Mouse (Mus musculus) left cerebral cortex, adult 2 months (tissue): Measurements from ENCODE around the gene Eci1. TPM values are rescaled to one million over a fixed set of nuclear protein-coding genes. Genes with fewer than 3 reads are reported as not detected.

Experiments used
- DNase-seq, 2 experiments: peaks; one replicate each; pipeline ENCODE4 v3.0.0; 2021 to 2022; ENCODE audit warnings: low spot score in 2 of 2, mixed read lengths in 1 of 2; ENCODE audit errors: extremely low spot score in 1 of 2
- H3K27ac ChIP-seq: fragments of 200-600 bp; 2 replicates; pipeline ENCODE4 v1.8.1; 2022
- H3K4me3 ChIP-seq: fragments of 200-600 bp; 2 replicates; pipeline ENCODE4 v1.8.1; 2022
- CTCF ChIP-seq: fragments of 200-600 bp; IDR thresholded peaks from 2 replicates; pipeline ENCODE4 v1.8.1; 2022; ENCODE audit warnings: antibody characterized with exemption, mild to moderate bottlenecking, moderate library complexity
- intact Hi-C: fragments of 180-260 bp; cut with DNase I; formaldehyde crosslinking; loops from one replicate; pipeline ENCODE4 v1.15.1; 2025
- long read RNA-seq, 2 experiments: library from polyadenylated mRNA; stranded (forward); transcript quantifications; one replicate each; pipeline ENCODE4 v2.0.0; 2021; ENCODE audit warnings: borderline mapping rate in 2 of 2
- total RNA-seq, 2 experiments: library from RNA; stranded (reverse); gene quantifications; 2 replicates each; pipeline ENCODE4 v1.2.3; 2021

The Eci1 gene
- 10 to 100 TPM; 24.4 to 26.2 TPM for total RNA-seq
- long read RNA-seq, experiment 1, transcript Eci1-205 (7 exons, 1,137 nt) = major isoform, 10 of 13 reads
- long read RNA-seq, experiment 1, partial matches to known transcripts = 3 of 13 reads
- long read RNA-seq, experiment 1, other reads (novel, unspliced or antisense) = 0 of 13 reads
- long read RNA-seq, experiment 2, transcript Eci1-205 (7 exons, 1,137 nt) = major isoform, 9 of 9 reads
- long read RNA-seq, experiment 2, partial matches to known transcripts = 0 of 9 reads
- long read RNA-seq, experiment 2, other reads (novel, unspliced or antisense) = 0 of 9 reads

- DNase-seq = peak; percentile 86 to 87
- Histone ChIP-seq H3K27ac (peak within 1 kb of the TSS; percentile 84), H3K4me3 (peak within 1 kb of the TSS; percentile 76)
- TF ChIP-seq CTCF = no peak
- intact Hi-C loops = no loop called here
Measured at GRCm38 (mm10) chr17:24426471-24427169, at the start of gene Eci1. TSS of gene Eci1 (plus strand) at chr17:24426641.

DNA sequence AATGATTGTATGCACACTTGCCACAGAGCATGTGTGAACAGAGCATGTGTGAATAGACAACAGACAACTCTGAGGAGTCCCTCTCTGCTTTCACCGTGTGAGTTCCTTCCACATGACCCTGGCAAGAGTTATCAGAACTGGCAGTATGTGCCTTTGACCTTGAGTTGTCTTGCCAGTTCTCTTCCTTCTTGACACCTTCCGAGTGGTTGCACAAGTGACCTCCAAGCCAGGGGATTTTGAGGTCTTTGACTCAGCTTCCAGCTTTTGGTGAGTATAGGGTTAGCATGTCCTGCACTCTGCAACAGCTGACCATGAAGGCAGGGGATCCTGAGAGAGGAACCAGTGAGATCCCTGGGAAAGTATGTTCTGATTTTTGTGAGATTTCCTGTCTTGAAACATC is 47.9 kb upstream of the Eci1 start:
- no peak for TF ChIP-seq CTCF
- intact Hi-C loops = no loop called here
- H3K4me3 ChIP-seq = no peak overlapping the region
- DNase-seq = no peak
- H3K27ac ChIP-seq = no peak overlapping the region

- H3K4me3 ChIP-seq = no peak overlapping the region
- no peak for TF ChIP-seq CTCF
- no peak for DNase-seq
- H3K27ac ChIP-seq = no peak overlapping the region
- intact Hi-C loops = no loop called here
Measured at GRCm38 (mm10) chr17:24383789-24384188, 42.7 kb upstream of the Eci1 start.

DNA sequence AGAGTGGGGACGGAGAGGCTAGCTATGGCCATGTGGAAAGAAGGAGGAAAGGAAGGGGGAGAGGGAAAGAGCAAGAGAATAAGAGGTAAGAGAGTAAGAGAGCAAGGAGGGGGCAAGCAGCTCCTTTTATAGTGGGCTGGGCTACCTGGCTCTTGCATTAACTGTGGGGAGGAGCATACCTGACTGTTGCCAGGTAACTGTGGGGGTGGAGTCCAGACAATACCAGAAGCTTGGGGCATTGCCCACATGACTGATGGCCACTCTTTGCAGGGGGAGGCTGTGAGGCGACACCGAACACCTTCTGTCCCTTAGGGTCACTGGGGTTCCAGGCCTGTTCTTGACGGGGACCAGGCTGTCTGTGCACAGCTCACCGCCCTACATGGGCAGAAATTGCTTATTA is 37.7 kb upstream of the Eci1 start:
- no peak for DNase-seq
- Histone ChIP-seq H3K27ac (no peak overlapping the region), H3K4me3 (no peak overlapping the region)
- intact Hi-C loops = no loop called here
- no peak for TF ChIP-seq CTCF

GRCm38 (mm10) chr17:24389865-24390264 is 36.6 kb upstream of the Eci1 start:
- peak; percentile 47 to 49 for DNase-seq
- intact Hi-C loops = loop anchor here (2.0 to 5.0 kb wide), 2 partner anchors 218 to 237 kb away; no protein-coding TSS in a partner anchor
- peak; percentile 71 for TF ChIP-seq CTCF
- Histone ChIP-seq H3K27ac (no peak overlapping the region), H3K4me3 (no peak overlapping the region)

GRCm38 (mm10) chr17:24391149-24391548 is 35.3 kb upstream of the Eci1 start:
- DNase-seq = no peak
- intact Hi-C loops = loop anchor here (2.0 to 5.0 kb wide), 2 partner anchors 219 to 238 kb away; no protein-coding TSS in a partner anchor
- H3K27ac ChIP-seq = no peak overlapping the region
- peak; percentile 57 for TF ChIP-seq CTCF
- H3K4me3 ChIP-seq = no peak overlapping the region

DNA sequence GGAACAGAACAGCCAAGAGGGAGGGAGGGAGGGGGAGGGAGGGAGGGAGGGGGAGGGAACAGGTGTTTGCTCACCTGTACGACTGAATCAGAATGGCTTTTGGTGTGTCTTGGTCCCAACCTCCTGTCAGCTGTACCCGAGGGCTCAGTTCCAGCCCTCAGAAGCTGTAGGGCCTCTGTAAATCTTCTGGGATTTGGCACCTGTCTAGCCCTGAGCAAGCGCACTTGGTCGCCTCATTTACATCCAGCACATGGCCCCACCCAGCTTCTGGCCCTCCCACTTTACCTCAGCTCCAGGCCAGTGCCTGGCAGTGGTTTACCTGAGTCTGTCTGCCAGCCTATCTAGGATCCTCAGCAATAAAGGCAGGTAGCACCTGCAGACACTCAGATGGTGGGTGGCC is 32.9 kb upstream of the Eci1 start:
- no peak for DNase-seq
- intact Hi-C loops = loop anchor here (5.0 kb wide), 1 partner anchor 221 kb away; no protein-coding TSS in a partner anchor
- H3K27ac ChIP-seq = no peak overlapping the region
- H3K4me3 ChIP-seq = no peak overlapping the region
- no peak for TF ChIP-seq CTCF

DNA sequence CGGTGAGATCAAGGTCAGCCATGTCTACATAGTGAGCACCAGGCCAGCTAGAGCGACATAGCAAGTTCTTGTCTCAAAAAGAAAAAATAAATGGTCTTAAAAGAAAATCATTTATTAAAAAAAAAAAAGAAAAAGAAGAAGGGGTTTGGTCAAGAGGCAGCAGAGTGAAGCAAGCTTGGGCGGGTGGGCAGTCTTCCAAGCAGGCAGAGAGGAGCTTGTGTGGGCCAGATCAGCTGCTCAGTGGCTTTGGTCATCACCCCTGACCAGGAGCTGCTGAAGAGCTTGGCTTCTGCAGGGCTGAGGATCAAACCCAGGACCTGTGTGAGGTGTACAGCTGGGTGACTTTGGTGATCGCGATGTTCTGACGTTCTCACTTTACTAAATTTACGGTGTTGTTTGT is 32.0 kb upstream of the Eci1 start:
- no peak for TF ChIP-seq CTCF
- intact Hi-C loops = loop anchor here (5.0 kb wide), 1 partner anchor 222 kb away; no protein-coding TSS in a partner anchor
- no peak overlapping the region for H3K4me3 ChIP-seq
- DNase-seq = no peak
- H3K27ac ChIP-seq = no peak overlapping the region

DNA sequence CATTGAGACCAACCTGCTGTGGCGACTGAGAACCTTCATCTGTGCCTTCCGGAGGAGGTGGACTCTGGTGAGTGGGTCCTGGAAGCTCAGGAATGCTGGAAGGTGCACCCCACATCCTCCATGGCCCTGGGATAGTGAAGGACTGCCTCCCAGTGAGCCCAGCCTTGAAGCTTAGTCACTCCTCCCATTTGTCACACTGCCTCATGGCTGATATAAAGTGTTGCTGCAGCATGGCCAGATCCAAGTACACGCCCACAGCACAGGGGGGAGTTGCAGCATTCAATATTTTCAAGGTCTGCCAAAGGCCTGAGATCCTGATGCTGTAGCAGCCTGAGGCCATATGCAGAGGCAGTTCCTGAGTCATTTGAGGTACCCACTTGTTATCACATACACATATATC is 24.1 kb upstream of the Eci1 start:
- DNase-seq = no peak
- intact Hi-C loops = no loop called here
- Histone ChIP-seq H3K27ac (no peak overlapping the region), H3K4me3 (no peak overlapping the region)
- TF ChIP-seq CTCF = no peak

DNA sequence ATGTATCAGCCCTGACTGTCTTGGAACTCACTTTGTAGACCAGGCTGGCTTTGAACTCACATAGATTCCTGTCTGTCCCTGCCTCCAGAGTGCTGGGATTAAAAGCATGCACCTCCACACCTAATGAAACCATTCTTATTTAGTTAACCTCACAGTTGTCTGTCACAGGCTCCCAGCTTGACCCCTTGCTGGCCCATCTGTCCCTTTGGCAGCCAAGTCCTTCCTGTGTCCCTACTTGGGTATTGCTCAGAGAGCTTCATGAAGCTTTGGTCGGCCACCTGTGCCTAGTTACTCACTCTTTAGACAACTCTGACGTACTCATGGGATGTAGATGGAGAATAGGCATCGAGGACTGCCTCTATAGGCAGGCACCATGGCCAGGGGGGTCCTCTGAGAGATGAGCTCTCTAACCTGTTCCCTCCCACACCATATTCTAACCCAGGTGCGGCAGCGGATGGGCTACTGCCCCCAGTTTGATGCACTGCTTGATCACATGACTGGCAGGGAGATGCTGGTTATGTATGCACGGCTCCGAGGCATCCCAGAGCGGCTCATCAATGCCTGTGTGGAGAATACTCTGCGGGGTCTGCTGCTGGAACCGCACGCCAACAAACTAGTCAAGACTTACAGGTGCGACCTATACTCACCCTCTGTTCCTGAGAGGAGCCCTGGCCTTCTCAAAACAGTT is 19.2 kb upstream of the Eci1 start:
- no peak for TF ChIP-seq CTCF
- intact Hi-C loops = no loop called here

DNA sequence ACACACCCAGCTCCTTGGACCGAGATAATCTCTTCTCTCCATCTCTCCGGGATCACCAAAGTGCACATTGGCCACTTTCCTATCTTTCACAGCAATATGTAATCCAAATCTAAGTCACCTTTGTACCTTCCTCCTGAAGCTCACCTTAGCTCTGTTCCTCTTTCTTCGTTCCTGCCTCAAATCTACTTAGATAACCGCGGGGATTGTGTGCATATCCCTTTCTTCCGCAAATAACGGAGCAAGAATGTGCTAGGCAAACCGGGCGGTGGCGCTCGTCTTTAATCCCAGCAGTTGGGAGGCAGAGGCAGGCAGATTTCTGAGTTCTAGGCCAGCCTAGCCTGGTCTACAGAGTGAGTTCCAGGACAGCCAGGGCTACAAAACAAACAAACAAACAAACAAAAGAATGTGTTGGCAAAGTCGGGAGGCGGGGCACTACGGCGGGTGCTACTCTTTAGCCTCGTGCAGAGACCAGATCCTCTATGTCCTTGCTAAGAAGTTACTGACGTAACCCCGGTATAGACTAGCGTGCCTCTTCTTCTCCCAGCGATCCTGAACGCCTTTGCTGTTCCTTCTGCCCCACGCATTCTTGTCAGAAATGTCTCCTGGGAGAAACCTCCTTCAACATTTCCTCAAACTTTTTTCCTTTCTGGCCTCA is 12.8 kb upstream of the Eci1 start:
- no peak for DNase-seq
- TF ChIP-seq CTCF = no peak
- intact Hi-C loops = loop anchor here (5.0 kb wide), 1 partner anchor 241 kb away; no protein-coding TSS in a partner anchor
- H3K4me3 ChIP-seq = peak overlapping the region; percentile 69
- H3K27ac ChIP-seq = peak overlapping the region; percentile 84

More for the DNA sequence above, 19.2 kb upstream of the Eci1 start:
- no peak for DNase-seq
- Histone ChIP-seq H3K27ac (no peak overlapping the region), H3K4me3 (no peak overlapping the region)
